Mouse (Mus musculus): ENCODE data around the gene Sebox.

- no peak for TF ChIP-seq CTCF (IDR thresholded peaks at IDR 0.05; ENCODE audit: control insufficient read depth, insufficient read depth, insufficient replicate concordance, low read depth, low read length)
- no peak for TF ChIP-seq POLR2A (IDR thresholded peaks at IDR 0.05; ENCODE audit: control insufficient read depth, low read depth, low read length)
These were observed 4.2 kb upstream of the Sebox start, which contains the start of gene Vtn for GRCm38 (mm10) chr11:78499004-78499403.
